Mouse (Mus musculus) skeletal muscle tissue, adult 2 months (tissue): ENCODE data around the gene Oas1c.
"Not testable (repeated sequence)": the region's sequence is repeated elsewhere in the genome, so short reads cannot be mapped to it uniquely, and the experiment has no call there.

Experiments
- DNase-seq: peaks from one replicate; pipeline ENCODE4 v3.0.0-alpha.2; 2012; ENCODE audit warnings: low read depth, low spot score

The Oas1c gene

DNA sequence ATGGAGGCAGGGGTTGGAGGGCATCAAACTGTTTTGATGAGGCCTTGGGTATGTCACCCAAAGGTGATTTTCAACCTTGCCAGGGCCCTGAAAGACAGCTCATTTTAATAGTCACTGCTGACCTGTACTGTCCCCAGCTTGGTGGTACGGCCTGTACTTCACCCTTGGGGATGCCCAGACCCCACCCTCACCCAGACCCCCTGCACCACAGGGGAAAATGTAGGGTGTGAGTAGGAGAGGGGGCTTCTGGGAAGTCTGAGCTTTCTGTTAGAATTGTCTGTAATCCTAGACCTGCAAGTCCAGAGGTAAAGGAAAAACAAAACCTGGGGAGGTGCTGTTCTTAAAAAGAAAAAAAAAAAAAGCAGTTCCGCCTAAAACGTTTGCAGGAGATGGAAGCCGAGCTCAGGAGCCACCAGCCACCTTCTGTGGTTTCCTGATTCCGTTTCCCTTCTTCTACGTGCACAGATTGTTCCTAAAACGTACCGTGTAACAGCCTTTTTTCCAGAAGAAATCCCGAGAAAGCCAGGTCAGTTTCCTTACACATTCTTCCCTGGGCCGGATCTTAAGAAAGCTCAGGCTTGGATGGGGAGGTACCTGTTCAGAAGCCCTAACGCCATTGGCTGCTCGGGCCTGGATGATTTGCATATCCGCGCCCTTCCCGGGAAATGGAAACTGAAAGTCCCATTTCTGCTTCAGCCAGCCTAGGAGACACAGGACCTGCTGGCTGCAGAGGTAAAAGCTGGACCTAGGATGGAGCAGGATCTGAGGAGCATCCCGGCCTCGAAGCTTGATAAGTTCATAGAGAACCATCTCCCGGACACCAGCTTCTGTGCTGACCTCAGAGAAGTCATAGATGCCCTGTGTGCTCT, at the start of gene Oas1c:
TSS of gene Oas1c (minus strand) at position 564 of the 869 bp plus-strand sequence.
- DNase-seq = peak; percentile 82

DNA sequence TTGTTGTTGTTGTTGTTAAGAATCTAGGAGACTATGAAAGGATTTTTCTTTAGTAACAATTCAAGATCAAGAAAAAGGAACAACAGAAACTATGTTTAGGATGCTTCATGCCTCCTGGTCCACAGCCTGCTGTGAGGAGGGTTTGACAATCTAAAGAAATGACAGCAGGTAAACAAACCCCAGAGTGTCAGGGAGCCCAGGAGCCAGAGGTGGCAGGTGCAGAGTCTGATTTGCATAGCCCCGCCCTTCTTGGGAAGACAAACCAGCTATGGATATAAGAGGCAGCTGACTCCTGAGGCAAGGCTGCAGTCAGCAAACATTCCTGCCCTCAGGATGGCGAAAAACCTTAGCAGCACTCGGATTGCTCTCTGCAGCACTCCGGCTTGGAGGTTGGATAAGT, 48.8 kb upstream of the Oas1c start, which contains the start of gene Oas1h:
TSS of gene Oas1h (plus strand) at position 301 of the 400 bp plus-strand sequence.
- no peak for DNase-seq

DNA sequence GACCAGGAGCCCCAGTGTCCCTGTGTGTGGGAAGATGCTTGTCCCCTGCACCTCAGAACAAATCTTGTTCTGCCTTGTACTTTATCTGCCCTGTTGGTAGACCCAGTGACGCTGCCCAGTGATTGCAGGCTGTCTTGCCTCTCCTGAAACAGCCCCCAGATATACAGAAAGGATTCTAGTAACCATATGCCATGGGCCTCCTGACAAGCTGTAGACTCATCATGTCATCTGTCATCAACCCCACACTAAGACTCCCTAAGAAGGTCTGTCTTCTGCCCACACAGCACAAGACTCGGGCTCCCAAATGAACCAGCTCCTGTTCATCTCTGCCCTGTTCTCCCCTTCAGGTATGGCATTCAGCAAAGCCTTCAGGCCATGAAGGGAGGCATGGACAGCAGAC, 46.9 kb upstream of the Oas1c start:
- DNase-seq = no peak

DNA sequence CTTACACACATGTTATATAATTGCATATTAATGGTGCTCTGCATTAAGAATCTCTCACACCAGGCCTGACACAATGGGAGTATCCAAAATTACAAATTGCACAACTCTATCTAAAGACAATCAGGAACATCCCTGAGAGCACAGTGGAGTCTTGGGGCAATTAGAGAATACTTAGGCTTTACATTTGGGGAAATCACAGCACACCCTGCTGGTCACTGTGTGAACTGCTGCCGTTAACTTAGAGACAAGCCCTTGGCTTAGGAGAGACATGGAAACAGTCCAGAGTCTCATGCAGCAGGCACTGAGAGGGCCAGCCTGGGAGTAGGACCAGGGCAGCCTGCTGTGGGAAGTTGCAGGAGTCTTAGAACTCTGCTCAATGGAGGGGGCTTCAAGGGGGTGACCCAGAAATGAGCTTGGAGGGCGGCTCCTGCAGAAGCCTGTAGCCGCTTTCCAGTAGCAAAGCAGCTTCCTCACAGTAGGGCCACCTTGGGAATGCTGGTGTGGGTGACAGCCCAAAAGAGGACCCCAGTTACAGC, 37.4 kb upstream of the Oas1c start:
- DNase-seq = peak; percentile 6

DNA sequence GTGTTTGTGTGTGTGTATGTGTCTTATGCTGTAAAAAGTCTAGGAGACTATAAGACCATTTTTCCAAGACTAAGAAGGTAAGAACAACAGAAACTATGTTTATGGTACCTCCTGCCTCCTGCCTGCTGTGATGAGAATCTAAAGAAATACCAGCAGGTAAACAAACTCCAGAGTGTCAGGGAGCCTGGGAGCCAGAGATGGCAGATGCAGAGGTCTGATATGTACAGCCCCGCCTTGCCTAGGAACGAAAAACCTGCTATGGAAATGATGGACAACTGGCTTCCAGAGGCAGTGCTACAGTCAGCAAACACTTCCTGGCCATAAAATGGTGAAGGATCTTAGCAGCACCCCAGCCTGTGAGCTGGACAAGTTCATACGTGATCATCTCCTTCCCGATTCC, 34.8 kb upstream of the Oas1c start, which contains the start of gene Oas1f:
TSS of gene Oas1f (plus strand) at position 301 of the 400 bp plus-strand sequence.
- no peak for DNase-seq

DNA sequence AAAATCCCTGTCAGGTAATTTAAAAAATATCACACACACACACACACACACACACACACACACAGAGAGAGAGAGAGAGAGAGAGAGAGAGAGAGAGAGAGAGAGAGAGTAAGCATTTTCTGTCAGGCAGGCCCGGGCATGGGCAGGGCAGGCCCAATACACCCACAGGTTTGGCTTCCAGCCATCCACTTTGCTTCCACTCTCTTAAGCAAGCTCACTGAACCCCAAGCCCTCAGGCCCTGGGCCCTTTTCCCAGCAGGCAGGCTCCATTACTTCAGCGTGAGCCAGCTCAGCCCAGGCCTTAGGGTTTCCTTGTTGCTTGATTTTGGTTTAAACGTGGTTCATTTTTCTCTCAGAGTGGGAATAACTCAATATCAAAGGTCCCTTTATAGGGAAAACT, 32.4 kb upstream of the Oas1c start:
- peak; percentile 7 for DNase-seq

DNA sequence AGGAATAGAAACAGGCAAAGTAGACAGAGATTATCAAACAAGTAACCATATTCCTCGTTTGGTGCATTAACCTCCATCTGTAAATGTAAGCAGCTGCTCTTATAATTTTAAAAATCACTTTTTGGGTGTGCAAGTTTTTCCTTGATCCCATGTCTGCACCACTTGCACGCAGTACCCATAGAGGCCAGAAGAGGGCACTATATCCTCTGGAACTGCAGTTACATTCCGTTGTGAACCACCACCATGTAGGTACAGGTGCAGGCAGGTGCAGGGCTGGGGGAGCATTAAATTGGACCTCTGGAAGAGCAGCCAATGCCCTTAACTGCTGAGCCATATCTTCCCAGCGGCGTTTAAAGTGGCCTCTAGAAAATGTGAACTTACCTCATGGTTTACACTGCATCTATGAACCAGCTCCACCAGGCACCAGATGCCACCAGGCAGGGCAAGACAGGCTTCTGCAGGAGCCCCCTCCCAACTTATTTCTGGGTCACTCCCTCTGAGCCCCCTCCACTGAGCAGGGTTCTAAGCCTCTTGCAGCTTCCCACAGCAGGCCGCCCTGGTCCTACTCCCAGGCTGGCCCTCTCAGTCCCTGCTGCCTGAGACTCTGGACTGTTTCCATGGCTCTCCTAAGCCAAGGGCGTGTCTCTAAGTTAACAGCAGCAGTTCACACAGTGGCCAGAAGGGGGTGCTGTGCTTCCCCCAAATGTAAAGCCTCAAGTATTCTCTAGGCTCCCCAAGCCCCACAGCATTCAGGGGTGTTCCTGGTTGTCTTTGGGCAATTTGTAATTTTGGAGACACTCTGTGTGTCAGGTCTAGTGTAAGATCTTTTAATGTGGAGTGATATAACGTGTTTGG, 24.6 kb upstream of the Oas1c start:
- no peak for DNase-seq

DNA sequence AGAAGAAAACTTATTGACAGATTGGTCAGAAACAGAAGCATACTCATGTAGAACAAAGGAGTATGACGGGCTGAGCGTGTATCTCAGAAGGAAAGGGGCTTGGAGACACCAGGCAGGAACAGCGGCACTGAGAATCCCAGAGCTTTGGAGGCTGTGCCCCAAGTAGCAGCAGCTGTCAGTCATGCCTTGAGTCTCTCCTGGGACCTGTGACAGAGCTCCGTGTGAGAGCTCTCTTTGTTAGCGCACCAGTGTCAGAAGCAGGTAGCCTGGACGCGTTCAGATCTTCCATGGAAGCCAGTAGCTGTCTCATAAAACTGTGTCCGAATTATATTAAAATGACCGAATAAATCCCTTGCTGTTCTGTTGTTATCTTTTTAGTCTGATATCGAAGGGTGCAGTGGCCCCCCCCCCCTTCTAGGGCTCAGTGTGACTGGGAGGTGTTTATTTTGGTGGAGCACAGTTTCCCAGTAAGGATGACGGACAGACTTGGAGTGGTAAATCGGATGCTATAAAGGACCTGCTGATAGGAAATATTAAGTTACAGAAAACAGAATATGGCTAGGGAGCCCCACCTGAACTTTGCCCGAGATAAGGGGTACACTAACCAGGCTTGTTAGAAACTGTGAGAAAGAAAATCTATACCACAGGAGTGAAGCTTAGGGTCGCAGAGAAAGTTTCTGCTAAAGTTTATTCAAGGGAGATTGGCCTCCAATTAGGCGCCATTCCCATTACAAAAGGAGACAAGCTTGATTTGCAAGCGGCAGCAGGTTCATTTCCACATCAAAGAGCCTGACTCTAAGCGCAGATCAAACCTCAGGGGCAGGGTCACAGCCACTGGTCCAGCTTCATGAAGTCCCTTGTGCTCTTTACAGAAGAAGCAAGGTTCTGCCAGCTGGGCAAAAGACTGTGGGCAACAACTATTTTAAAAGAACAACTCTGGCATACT, 21.3 kb upstream of the Oas1c start:
- DNase-seq = no peak

DNA sequence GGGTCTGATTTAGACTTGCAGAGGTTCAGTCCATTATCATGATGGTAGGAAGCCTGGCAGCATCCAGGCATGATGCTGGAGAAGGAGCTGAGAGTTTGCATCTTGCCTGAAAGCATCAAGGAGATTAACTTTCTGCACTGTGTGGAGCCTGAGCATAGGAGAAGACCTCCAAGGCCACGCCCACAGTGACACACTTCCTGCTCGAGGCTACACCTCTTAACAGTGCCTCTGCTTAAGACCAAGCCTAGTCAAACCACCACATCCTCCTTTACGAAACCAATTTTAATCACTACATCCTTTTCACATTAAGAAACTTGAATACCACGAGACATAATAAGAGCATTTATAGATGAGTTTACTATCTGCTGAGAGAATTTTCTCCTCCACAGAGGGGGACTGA, 18.7 kb upstream of the Oas1c start:
- no peak for DNase-seq

DNA sequence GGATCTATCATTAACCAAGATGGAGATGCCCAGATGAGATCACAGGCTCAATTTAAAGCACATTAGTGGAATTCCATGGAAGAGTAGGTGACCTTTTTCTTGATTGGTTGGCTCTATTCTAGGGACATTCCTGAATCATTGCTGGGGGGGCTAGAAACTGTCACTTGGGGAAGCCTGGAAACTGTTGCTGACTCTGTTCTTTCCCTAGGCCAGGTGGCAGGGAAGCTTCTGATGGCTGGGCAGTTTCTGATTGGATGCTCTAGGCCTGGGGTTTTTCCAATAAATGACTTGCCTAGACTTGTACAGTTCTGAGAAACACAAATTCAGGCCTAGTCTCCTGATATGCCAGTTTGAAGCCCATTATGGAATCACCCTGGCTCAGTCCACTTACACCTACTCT, 6.7 kb upstream of the Oas1c start:
- DNase-seq = no peak

DNA sequence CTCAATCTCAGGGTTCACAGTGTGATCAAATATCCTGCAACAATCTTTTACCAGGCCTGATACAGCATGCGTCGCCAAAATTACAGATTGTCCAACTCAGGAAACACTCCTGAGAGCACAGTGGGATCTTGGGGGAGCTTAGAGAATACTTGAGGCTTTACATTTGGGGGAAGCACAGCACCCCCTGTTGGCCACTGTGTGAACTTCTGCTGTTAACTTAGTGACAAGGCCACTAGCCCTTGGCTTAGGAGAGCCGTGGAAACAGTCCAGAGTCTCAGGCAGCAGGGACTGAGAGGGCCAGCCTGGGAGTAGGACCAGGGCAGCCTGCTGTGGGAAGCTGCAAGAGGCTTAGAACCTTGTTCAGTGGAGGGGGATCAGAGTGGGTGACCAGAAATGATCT, 3.6 kb upstream of the Oas1c start:
- no peak for DNase-seq

DNA sequence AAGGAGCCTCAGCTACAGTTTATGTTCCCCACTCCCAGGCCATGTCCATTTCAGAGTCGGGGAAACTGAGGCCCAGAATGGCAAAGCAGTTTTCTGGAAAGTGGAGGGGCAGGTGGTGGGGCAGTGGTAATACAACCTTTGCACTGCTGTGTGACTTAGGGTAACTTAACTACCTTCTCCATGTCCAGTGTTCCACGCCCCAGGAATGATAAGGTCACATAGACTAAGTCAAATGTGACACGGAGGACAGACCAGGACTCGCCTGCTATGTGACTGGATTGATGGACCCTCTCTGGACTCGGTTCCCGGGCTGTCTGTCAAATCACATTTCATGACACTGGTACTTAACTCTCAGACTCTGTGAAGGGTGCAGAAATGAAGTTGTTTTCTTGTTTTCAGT, 709 bp upstream of the Oas1c start:
- DNase-seq = no peak

DNA sequence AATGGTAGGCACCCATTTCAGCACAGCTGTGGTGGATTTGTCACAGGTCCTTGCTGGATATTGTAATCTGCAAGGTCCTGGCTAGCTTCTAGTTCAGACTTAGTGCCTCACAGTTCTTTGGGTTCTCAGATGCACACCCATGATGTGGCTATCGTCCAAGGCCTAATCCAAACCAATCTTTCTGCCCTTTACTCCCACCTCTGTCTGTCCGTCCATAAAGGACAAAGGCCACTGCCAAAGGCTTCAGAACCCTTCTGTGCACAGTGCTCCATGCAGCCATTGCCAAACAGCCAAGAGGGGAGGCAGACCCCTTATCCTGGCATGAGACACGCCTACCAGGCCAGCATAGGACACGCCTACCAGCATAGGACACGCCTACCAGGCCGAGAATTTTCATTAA, 3.1 kb downstream of the Oas1c start:
- DNase-seq = no peak

DNA sequence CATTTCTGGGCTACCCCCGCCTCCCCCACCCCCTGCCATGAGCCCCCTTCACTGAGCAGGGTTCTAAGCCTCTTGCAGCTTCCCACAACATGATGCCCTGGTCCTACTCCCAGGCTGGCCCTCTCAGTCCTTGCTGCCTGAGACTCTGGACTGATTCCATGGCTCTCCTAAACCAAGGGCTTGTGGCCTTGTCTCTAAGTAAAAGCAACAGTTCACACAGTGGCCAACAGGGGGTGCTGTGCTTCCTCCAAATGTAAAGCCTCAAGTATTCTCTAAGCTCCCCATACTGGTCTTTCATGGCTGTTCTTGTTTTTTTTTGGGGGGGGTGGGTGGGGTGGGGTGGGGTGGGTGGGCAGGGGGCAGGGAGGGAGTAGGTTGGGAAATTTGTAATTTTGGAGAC, 5.9 kb downstream of the Oas1c start:
- peak; percentile 30 for DNase-seq

DNA sequence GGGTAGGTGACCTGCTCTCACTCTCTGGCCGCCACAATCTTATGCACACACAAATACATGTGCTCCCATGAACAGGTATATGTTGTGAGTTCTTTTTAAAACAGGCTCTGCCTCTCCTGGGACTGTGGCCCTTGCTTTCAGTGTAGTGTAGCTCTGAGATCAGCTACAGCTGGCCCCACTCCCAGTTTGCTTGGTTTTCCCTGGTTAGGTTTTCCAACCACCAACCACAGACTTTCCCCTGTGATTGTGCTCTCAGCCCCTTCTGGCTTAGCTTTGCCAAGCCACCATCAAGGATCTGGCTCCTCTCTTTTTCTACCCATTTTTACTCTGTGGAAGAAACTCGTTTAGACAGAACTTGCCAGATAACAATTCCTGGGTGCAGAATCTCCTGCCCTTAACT, 8.7 kb downstream of the Oas1c start:
- no peak for DNase-seq

DNA sequence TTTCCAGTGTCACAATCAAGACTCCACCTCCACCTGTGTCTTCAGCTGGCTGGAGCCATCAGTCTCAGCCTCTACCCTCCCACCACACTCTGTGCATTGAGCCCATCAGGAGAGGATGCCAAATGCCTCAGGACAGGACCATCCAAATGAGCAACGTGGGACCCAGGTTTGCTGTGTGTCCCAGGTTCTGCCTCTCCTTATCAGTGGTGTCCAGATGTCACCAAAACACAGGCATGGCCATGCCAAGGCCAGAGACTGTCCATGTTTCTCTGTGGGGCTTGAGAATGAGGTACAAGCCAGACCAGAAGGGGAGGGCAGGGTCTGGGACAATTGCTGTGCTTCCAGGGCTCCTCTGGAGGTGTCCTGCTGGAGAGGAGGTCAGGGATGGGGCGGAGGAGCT, 13.4 kb downstream of the Oas1c start:
- DNase-seq = not testable (repeated sequence)

DNA sequence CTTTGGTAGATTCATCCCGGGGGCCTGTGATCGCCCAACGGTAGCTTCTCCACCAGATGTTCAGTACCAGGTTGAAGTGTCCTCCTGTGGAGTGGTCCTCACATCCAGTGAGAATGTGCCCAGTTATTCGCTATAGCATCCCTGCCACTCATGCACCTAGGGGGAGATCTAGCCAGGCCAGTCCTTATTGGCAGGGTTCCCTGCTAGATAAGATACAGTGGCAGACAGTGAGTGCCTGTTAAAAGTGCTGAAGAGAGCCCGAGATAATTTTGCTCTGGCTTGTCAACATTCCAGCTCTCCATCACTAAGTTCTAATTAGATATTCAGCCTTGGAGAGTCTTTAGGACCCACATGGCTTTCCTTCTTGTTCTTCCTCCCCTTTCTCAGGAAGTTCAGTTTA, 14.2 kb downstream of the Oas1c start:
- not testable (repeated sequence) for DNase-seq

DNA sequence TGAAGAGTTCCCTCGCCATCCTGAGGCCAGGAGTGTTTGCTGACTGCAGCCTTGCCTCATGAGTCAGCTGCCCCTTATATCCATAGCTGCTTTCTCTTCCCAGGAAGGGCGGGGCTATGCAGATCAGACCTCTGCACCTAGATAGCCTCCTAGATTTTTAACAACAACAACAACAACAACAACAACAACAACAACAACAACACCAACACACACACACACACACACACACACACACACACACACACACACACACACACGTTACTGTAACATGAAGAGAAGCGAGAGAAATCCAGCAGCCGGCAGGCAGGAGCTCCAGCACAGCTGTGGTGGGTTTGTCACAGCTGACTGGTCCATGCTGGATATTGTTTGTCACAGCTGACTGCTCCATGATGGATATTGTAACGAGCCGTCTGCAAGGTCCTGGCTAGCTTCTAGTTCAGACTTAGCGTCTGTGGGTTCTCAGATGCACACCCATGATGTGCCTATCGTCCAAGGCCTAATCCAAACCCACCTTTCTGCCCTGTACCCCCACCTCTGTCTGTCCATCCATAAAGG, 16.8 kb downstream of the Oas1c start, which contains the start of gene Oas1e:
TSS of gene Oas1e (minus strand) at position 51 of the 555 bp plus-strand sequence.
- DNase-seq = not testable (repeated sequence)

DNA sequence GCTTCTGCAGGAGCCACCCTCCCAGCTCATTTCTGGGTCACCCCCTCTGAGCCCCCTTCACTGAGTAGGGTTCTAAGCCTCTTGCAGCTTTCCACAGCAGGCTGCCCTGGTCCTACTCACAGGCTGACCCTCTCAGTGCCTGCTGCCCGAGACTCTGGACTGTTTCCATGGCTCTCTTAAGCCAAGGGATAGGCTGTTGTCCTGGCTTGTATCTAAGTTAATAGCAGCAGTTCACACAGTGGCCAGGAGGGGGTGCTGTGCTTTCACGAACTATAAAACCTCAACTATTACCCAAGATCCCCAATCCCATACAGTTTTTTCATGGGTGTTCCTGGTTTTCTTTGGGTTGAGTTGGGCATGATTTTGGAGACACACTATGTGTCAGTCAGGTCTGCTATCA, 19.3 kb downstream of the Oas1c start:
- DNase-seq = no peak

DNA sequence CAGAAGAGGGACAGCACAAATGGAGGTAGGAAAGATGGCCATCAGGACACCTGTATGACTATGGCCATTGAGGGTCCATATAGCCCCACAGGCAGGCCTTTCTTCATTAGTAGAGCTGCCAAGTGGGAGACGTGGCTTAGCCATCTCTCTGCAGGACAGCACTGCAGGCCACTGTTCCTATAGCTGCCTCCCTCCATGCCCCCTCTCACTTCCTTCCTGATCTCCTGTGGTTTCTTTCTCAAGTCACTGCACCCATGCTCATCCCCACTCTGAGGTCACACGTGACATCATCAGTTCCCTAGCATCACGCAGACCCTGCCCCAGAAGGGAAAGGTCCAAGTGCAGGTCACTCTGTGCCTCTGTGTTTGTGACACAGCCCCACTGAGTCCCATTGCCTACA, 25.3 kb downstream of the Oas1c start:
- no peak for DNase-seq

DNA sequence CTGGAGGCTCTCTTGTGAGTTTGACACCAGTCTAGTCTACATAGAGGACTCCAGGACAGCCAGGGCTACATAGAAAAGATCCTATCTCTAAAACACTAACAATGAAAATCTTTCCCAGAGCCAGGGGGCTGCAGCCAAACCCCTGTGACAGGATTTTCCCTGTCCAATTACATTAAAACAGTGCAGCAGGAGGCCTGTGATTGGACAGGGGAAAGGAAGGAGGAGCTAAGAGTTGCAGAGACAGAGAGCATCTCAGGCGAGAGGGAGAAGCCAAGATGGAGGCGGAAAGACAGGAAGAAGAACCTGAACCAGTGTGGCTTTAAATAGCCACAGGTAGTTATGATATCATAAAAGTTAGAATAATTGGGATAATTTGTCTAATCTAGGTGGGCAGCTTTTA, 29.9 kb downstream of the Oas1c start:
- no peak for DNase-seq
